Mouse (Mus musculus) adrenal gland, adult 18-20 months (tissue): ENCODE measurements at regions not wholly inside any gene's neighbourhood (a gene's known extent, or its start where the extent isn't known, plus 50 kb on each side); places are given as distances from the start of the nearest gene placed in this dataset.
"Not testable (repeated sequence)": the region's sequence is repeated elsewhere in the genome, so short reads cannot be mapped to it uniquely, and the experiment has no call there.

Source experiments
- DNase-seq, 2 experiments: peaks; one replicate each; pipeline ENCODE4 v3.0.0; 2021 to 2022; ENCODE audit warnings: low spot score in 2 of 2

DNA sequence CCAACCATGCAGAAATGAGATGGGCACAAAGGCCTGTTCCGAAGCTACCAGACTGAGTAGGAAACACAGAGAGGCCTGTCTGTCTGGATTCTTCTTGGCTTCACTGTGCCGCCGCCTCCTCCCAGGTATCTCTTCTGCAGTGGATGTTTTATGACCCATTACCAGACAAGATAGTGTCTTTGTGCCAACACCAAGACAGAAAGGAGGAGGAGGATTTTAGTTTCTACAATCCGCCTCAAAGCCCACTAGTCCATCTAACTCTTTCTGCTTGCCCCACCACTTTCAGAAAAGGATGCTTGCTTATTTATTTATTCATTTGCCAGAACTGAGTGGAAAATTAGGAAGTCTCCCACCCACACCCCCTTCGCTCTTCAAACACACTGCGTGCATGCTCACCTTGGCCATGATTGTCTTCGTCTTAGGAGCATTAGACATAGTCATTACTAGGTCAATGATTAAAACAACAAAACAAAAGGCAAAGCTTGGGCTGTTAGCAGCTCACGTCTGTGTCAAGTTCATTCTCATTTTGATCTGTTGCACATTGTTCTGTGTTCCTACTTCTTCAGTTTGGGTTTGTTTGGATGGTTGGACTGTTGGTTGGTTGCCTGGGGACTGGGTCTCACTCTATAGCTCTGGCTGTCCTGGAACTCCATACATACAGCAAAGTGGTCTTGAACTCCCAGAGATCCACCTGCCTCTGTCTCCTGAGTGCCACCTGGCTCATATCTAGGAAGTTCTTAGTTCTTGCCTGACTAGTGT, 61.7 kb upstream of the Cpm start:
- DNase-seq: no peak

DNA sequence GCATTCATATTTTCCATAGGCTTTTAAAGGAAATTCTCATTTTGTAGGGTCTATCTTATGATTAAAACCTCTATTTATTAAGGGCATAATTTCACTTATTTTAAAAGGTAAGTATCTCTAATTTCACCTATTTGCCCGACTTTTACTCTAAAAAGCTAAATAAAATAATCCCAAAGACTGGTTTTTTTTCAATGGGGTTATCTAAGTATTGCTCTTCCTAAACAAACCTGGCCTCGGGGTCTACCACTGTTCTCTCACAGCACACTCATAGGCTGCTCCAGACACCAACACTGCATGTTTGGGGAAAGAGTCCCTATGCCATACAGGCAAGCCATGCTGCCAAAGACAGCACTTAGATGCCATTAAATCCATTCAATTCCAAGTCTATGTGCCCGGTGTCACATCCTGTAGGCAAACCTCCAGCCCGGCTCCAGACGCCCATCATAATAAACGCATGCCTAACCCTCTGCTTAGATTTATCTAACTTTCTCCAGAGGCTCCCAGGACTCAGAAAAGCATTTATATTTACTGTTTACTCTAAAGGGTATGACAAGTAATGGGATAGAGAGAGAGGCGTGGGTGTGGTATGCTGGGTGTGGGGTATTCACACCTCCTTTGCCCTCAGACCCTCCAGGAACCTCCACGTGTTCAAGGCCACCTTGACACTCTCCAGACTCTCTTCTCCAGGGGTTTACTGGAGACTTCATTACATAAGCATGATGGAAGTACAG, 62.5 kb upstream of the Cpm start:
- no peak for DNase-seq

DNA sequence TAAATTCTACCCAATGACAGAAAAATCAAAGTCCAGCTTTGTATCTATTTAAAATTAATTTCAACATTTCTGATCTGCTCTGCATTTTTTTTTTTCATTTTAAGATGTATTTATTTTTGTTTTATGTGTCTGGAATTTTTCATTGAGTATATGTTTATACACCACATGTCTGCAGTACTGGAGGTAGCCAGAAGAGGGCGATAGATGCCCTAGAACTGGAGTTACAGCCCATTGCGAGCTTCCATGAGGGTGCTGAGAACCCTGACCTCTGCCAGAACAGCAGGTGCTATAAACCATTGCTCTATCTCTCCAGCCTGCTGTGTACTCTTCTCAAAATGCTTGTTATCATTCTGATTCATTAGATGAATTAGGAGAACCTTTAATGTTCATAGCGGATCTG, 63.1 kb upstream of the Cpm start:
- no peak for DNase-seq

GRCm38 (mm10) chr10:117565529-117566086, 63.7 kb upstream of the Cpm start:
- no peak for DNase-seq

DNA sequence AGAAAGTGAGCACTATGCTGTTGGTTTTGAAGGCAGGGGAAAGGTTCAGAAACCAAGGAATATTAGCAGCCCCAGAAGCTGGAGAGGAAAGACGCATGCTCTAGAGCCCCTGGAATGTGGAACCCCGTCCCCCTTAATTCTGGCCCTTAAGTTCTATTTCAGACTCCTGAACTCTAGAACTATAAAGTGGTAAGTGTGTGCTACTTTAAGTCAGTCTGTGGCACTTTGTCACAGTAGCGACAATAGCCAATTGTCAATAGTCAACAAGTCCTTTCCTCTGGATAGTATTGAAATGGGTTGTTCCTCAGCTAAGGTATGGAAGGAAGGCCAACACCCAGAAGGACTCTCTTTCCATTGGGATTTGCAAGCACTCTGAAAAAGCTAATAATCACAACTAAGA, 64.2 kb upstream of the Cpm start:
- DNase-seq: no peak

- DNase-seq: no peak
Observed at GRCm38 (mm10) chr10:117564118-117565040, 64.9 kb upstream of the Cpm start.

GRCm38 (mm10) chr10:117563429-117564117, 65.7 kb upstream of the Cpm start:
- no peak for DNase-seq

- not testable (repeated sequence) for DNase-seq
Observed at GRCm38 (mm10) chr10:117562850-117563248, 66.5 kb upstream of the Cpm start.

GRCm38 (mm10) chr10:117561909-117562849, 67.1 kb upstream of the Cpm start:
- no peak for DNase-seq

DNA sequence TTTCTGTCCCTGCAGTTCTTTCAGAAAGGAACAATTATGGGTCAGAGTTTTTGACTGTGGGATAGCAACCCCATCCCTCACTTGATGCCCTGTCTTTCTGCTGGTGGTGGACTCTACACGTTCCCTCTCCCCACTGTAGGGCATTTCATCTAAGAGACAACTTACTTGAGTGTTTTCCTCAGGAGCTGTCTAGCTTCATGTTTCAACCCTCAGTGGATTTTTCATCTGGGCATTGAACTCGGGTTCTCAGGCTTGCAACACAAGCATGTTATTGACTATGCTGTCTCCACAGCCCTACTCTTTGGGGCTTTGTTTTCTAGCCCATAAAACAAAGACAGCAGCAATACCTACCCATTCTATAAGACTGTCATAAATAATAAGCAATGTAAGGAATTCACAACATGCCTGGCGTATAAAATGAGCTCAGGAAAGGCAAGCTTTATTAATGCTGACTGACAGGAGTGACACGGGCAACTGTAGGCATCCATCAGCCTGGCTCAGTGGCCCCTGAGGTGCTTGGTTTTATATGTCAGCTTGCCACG, 68.0 kb upstream of the Cpm start:
- no peak for DNase-seq

DNA sequence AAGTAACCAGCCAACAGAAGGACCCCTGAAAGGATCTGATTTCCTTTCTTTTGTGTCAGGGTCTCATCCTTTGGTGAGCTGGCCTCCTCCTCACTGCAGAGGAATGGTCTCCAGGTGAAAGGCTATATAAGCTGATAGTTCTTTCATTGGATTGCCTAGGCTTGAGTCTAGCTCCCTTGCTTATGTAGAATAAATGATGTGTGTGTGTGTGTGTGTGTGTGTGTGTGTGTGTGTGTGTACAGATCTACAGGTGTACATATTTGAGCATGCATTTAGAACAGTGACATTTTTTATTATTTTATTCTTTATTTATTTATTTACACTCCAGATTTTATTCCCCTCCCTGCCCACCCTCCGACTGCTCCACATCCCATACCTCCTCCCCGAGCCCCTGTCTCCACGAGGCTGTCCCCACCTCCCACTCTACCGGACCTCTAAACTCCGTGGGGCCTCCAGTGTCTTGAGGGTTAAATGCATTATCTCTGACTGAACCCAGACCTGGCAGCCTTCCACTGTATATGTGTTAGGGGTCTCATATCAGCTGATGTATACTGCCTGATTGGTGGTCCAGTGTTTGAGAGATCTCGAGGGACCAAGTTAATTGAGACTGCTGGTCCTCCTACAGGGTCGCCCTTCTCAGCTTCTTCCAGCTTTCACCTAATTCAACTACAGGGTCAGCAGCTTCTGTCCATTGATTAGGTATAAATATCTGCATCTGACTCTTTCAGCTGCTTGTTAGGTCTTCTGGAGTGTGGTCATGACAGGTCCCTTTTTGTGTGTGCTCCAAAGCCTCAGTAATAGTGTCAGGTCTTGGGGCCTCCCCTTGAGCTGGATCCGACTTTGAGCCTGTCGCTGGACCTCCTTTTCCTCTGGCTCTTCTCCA, 68.7 kb upstream of the Cpm start:
- DNase-seq: no peak

DNA sequence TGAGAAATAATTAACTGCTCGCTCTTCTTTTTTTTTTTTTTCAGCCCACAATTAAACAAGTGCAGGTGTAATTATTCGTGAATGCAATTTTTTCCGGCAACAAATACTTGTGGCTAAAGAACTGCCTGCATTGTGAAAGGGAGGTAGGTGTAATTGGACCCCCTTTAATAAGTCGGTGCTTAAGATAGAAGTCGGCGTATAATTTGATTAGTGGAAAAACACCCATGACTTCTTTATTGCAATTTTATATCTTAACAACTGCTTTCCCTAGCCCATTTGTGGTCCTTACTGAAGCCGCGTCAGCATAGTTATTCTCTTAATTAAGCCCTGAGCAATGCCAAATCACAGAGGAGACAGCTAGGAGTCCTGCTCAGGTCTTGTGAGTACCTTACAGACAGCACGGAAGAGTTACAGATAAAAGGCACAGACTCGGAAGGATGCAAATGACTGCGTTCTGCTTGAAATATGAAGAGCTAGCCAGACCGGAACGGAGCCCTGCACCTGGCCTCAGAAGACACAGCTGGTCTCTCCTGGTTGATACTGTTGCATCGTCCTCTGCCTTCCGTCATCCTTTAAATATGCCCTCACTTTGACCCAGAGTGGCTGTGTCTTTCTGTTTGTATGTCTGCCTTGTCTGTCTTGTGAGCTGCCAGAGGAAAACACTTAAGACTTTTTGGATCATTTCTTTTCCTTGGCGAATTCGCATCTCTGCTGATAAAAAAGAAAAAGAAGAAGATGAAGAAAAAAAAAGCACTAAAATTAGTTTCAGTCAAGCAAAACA, 69.5 kb upstream of the Cpm start:
- DNase-seq: no peak

DNA sequence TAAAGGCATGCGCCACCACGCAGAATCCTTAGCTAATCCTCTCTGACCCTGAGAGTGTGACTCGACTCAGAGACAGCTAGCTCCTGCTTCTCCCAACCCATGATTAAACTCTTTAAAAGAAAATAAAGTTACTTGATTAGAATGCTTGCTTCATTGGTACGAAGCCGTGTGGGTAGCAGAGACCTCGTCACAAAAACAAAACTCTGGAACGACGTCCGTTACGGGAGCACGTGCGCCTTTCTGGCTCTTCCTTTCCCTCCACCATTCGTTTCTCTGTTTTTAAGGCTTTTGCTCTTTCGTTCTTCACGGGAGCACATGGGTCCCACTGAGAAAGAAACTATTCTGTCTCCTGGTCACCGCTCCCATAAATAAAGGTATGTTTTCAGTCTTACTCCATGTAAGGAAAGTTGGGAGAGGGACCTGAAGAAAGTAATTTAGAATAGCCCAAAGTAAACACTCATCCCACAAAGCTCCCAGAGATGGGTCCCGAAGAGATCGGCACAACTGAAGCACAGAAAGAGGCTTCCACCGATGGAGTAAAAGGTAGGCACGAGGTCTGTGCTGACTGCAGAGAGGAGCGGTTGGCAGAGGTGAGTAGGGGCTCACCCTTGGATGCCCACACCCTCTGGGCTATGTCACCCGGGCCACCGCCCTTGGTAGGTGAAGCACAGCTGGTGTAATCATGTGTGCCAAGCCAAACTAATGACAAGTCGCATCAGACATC, 70.2 kb upstream of the Cpm start:
- DNase-seq: no peak

DNA sequence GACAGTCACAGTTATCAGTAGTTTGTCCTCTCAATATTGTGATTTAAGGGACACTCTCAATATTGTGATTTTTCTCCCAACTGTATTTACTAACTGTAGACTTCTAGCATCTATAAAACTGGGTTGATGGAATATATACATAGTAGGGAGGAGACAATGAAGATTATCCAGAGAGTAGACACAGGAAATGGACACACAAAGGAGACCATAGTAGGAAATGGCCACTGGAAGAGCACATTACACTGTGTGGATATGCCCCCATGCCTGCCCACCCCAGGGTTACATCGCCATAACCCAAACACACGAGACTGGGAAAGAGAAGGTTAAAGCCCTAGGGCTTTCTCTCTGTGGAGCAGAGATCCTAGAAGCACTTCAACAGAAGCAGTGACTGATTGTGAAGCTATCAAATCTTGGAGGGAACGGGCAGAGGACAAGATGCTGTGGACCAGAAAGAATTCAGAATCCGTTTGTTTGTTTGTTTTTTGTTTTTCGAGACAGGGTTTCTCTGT, 71.0 kb upstream of the Cpm start:
- DNase-seq: no peak

DNA sequence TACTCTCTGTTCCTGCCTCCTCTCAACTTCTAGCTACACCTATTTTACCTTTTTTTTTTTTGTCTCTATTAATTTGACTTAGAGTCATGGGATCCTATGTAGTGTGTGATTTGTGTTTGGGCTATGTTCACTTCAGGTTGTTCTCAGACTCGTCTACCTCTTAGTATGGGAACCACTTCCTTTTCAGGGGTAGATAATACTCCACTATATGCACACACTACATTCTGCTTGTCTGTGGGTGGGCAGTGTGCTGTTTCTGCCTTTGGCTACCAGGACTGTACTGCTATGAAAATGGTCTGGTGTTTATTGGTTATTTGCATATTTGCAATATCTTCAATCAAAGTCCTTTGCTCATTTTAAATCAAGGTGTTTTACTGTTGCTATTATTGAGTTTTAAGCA, 71.6 kb upstream of the Cpm start:
- no peak for DNase-seq

DNA sequence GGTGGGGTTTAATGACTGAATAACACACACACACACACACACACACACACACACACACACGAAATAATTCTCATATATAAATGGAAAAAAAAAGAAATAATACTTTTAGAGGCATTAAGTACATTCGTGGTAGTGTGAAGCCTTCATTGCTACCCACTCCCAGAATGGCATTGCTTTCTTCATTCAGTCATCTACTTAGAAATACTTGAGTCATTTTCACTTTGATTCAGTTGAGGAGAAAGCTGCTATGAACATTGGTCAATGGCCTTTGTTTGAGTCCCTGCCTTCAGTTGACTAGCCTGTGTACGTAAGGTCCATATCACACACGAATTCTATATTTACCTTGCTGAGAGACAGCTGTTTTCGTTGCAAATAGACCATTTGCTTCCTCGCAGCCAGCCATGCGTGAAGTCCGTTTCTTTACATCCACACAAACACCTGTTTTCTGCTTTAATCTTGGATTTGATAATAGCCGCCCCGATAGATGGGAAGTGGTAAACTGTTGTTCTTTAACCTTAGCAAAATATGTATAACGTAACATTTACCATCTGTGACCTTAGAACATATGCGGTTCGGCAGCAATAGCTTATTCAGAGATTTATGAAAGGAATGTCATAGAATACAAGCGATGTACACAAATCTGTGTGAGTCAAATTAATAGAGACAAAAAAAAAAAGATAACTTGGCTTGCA, 72.3 kb upstream of the Cpm start:
- DNase-seq: no peak
